Mouse (Mus musculus) MEL (cell line): ENCODE measurements at regions not wholly inside any gene's neighbourhood (a gene's known extent, or its start where the extent isn't known, plus 50 kb on each side); places are given as distances from the start of the nearest gene placed in this dataset.

ENCODE experiments used
- CTCF ChIP-seq, 3 experiments: IDR thresholded peaks in 2 of 3; conservative IDR thresholded peaks in 1 of 3; 2 replicates each; pipeline ENCODE4 v1.5.1; 2011 to 2012; ENCODE audit warnings: low read length in 3 of 3, low read depth in 2 of 3, mild to moderate bottlenecking in 2 of 3, improper control_type of control experiment in 1 of 3, inconsistent platforms in 1 of 3, mixed read lengths in 1 of 3, moderate library complexity in 1 of 3; ENCODE audit not compliant: control insufficient read depth in 1 of 3, insufficient read depth in 1 of 3, poor library complexity in 1 of 3, severe bottlenecking in 1 of 3
- HCFC1 ChIP-seq: IDR thresholded peaks from 2 replicates; pipeline ENCODE4 v1.6.1; 2012; ENCODE audit warnings: low read depth, mild to moderate bottlenecking, inconsistent platforms, low read length, improper control_type of control experiment, moderate library complexity
- MEF2A ChIP-seq: IDR thresholded peaks from 2 replicates; pipeline ENCODE4 v1.6.1; 2014; ENCODE audit warnings: low read depth, mild to moderate bottlenecking, inconsistent platforms, low read length, improper control_type of control experiment; ENCODE audit not compliant: poor library complexity, insufficient replicate concordance, severe bottlenecking; ENCODE audit errors: extremely low read depth

DNA sequence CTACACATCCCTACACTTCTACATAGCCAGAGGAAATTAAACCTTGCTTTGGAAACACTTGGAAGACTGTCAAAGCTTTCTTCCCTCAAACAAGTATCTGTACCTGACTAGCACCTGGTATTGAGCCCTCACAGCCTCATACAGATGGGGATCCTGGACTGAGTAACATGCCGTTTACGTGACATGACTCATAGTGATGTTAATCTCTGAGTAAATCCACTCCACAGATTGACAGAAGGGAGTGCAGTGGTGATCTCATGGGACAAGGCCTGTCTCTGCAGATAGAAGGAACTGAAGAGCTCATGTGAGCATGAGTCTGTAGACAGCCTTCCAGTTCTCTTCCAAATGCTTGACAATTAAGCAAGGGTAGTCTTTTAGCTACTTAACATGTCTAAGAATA, 141.8 kb upstream of the Ccnd2 start:
- TF ChIP-seq HCFC1 (no peak), MEF2A (no peak), CTCF (IDR thresholded peaks at IDR 0.05 in 2 of 3, conservative IDR thresholded peaks at IDR 0.05 in 1 of 3; ENCODE audit: control insufficient read depth in 1 of 3, insufficient read depth in 1 of 3, low read depth in 2 of 3, low read length in 3 of 3, poor library complexity in 1 of 3, severe bottlenecking in 1 of 3) (no peak)
